Mouse (Mus musculus) spleen, adult 18-20 months (tissue): ENCODE measurements around the gene Skiv2l.
"Not testable (repeated sequence)": the region's sequence is repeated elsewhere in the genome, so short reads cannot be mapped to it uniquely, and the experiment has no call there.

ENCODE experiments used
- DNase-seq, 2 experiments: peaks; one replicate each; pipeline ENCODE4 v3.0.0; 2022; ENCODE audit warnings: mixed read lengths in 2 of 2

The Skiv2l gene

DNA sequence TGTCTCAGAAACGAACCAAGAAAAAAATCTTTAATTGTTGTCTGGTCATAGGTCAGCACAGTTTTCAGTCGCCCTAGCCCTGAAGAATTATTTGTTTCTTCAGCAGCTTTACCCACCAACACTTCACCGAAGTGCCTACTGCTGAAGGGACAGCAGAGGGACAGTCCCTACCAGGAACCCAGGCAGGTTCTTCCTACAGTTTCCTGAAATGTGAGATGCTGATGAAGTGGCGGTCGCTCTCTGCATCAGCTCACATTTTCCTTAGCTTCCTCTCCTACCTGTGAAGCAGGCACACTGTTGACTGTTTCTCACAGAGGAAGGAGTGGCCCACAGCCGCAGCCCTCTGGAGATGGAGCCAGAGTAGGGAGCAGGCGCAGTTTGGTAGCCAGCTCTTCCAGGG is 16.0 kb upstream of the Skiv2l start:
- DNase-seq, result no peak

GRCm38 (mm10) chr17:34862416-34863081 is 12.5 kb upstream of the Skiv2l start, which contains the start of gene Cfb:
Gene Cfb, minus strand, starts transcription at chr17:34862518.
- no peak for DNase-seq

DNA sequence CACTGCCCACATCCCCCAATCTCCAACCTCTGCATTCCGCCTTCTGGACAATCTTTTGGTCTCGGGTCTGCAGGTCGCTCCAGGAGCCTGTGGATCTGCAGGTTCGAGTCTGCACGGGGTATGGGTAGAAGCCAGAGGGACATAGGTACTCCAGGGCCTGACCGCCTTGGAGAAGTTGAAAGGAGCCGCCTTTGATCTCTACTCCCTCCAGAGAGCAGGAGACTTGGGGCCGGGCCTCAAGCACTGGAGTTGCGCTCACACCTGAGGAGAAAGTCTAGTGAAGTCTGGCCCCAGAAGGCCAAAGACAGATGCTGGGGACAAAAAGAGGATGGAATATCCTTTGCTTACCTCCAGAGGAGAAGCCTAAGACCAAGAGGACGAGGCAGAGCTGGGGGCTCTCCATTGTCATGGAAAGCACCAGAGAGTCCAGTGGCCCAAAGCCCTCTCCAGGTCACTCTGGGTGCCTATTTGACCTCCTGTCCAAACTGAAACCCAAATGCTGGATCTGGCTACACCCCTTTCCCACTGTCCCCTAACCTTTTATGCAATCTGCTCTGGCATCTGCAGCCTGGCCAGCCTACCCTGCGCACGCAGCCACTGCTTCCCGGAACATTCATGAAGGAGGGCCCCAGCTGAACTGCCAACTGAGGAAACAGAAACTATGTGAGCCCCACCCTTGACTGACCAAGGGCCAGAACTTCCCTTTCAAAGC is 11.8 kb upstream of the Skiv2l start:
- no peak for DNase-seq

GRCm38 (mm10) chr17:34860514-34860913 is 10.5 kb upstream of the Skiv2l start:
- DNase-seq, result no peak

DNA sequence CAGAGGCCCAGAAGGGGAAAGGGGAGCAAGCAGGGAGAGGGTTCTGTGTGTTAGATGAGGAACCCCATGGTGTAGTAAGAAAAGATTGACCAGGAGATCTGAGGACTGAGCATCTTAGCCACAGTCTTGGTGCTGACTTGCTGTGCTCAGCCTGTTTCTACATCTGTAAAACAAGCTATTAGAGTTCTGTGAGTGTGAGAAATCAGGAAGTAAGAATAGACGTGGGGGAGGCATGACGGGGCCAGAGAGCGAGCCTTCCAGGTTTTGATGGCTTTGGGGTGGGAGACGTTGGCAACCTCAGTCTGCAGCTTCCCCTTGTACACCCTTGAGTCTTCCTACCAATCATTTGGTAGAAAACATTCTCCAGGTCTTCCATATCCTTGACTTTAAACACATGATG is 8.7 kb upstream of the Skiv2l start:
- no peak for DNase-seq

GRCm38 (mm10) chr17:34855825-34856224 is 5.8 kb upstream of the Skiv2l start:
- DNase-seq, result peak in 1 of 2 experiments; percentile 67

DNA sequence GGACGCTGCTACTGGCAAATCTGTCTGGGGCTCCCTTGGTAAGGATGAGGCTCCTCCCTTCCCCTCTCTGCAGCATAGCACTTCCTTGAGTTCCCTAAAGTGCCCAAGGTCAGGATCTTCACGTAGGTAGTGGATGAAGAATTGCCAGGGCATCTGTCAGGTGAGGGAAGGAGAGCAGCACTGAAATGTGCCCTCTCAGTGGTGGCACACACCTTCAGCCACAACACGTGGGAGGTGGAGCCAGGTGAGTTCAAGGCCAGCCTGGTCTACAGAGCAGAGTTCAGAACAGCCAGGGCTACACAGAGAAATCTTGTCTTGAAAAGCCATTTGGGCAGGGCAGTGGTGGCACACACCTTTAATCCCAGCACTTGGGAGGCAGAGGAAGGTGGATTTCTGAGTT is 4.8 kb upstream of the Skiv2l start:
- DNase-seq, result no peak

DNA sequence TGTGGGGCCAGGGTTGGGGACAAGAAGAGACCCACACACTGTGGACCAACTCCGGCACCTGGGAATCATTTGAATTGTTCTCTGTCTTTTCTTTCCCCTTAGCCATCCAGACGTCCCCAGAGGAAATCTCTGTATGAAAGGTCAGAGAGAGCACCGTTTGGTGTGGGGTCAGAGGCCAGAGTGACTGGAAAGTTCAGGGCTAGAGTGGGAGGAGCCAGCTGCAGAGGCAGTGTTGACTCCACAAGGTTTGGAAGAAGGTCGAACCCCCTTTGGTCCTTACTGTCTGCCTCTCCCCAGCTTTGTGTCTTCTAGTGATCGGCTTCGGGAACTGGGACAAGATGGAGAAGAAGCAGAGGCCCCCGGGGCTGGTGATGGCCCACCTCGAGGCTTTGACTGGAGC is 3.5 kb upstream of the Skiv2l start:
- DNase-seq, result no peak

- no peak for DNase-seq
Measured at GRCm38 (mm10) chr17:34850517-34851125, 611 bp upstream of the Skiv2l start.

GRCm38 (mm10) chr17:34847615-34848014 is 2.4 kb downstream of the Skiv2l start:
- no peak for DNase-seq

DNA sequence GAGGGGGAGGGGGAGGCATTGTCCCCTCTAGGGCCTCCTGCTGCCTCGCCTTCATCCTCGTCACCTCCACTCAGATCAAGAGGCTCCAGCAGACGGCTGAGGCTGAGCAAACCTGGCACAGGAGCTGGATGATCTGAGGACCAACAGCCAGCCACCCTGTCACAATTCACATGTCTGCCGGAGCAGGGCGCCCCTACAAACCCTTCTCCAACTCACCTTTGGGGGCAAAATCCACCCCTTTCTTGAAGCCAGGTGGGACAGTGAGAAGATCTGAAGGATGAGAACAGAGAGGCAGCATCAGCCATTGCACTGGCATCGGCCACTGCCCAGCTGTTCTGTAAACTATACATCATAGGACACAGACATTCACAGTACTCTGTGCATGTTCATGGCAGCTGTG is 2.8 kb downstream of the Skiv2l start:
- DNase-seq, result no peak

- no peak for DNase-seq
Measured at GRCm38 (mm10) chr17:34844884-34845283, 5.1 kb downstream of the Skiv2l start.

GRCm38 (mm10) chr17:34840736-34841307 is 9.2 kb downstream of the Skiv2l start:
- DNase-seq, result no peak

DNA sequence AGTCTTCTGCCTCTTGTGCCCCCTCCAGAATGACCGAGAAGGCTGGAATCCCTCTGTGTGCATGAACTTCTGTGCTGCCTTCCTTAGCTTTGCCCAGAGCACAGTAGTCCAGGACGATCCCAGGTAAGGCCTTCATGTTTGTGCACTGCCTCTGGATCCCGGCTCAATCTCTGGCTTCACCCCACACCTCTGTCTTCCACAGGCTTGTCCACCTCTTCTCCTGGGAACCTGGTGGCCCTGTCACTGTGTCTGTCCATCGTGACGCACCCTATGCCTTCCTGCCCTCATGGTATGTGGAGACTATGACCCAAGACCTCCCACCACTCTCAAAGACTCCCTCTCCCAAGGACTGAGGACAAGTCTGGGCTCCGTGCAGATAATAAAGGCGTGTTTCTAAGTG is 11.2 kb downstream of the Skiv2l start:
- DNase-seq, result no peak

GRCm38 (mm10) chr17:34837464-34838324 is 12.3 kb downstream of the Skiv2l start:
- peak in 1 of 2 experiments; percentile 18 for DNase-seq

DNA sequence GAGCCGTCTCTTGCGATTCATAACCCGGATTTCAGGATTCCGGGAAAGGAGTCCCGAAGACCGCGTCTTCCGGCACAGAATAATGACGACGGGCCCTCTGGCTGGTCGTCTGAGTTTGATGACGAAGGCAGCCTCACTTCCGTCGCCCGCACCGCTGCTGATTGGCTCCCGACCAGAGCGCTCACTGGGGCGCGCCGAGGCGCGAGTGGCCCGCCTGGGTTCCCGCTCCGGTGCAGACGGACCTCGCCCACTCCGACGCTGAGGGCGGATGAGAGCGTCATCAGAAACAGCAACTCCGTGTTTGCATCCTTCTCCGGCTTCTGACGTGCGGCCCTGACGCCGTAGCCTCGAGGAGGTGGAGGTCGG is 13.2 kb downstream of the Skiv2l start, which contains the start of the genes Stk19 and Dxo:
TSS of gene Stk19 (minus strand) at position 90 of the 366 bp plus-strand sequence.
TSS of gene Dxo (plus strand) at position 164 of the 366 bp plus-strand sequence.
- DNase-seq, result peak; percentile 88 to 89

- no peak for DNase-seq
Measured at GRCm38 (mm10) chr17:34836155-34836855, 13.7 kb downstream of the Skiv2l start.

- DNase-seq, result not testable (repeated sequence)
Measured at GRCm38 (mm10) chr17:34830776-34831175, 19.2 kb downstream of the Skiv2l start.

GRCm38 (mm10) chr17:34814818-34815370 is 35.1 kb downstream of the Skiv2l start:
- no peak for DNase-seq

DNA sequence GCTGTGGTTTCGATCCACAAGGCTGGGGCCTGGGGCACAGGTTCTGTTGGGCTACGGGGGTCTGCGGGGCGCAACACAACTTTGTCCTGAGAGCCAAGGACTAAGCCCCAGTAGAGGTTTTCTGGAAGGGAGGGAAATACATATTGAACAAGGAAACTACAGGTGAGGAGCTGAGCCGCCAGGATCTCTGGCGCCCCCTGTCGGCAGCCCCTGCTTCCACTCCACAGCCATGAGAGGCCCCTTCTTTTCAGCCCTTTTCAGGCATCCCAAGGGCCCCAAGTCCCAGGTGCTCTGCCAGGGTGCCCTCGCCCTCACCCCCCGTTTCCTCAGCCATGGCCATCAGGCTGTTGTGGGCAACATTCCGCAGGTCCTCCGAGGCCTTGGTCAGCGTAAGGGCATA is 36.3 kb downstream of the Skiv2l start:
- DNase-seq, result peak in 1 of 2 experiments; percentile 40

DNA sequence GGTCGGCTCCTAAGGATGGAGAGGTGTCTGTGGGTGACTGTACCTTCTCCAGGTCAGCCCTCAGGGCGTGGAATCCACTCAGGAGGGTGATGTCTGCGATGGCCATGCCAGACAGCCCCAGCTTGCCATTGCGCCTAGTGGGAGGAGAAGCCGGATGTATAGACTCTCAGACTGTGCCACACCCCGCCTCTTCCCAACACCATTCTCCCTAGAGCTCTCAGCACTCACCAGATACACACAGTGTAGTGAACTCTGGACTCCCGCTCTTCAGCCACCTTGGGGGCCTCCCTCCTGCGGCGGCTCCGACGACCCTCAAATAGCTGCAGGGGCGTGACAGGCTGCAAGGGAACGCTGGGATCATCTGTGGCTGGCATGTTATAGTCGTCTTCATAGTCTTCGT is 38.7 kb downstream of the Skiv2l start:
- DNase-seq, result no peak

DNA sequence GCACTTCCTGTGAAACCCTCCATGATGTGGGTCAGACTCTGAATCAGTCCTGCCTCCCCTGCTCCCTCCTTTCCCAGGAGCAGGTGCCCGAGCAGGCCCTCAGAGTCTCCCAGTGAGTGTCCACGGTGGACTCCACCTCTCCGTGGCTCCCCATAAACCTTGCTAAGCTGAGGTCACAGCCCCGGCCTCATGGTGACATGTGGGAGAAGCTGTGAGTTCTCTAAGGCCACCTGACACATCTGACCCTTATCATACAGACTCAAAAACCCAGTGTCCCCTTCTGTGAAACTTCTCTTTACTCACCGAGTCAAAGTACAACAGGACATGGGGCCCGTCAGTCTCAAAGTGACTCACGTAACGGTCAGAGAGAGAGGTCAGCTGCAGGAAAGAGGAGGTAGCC is 39.2 kb downstream of the Skiv2l start:
- not testable (repeated sequence) for DNase-seq
